Mouse (Mus musculus) hindbrain, embryonic 14.5 days (tissue): ENCODE results near the gene Plcb4. TPM values are rescaled to one million over a fixed set of nuclear protein-coding genes. Genes with fewer than 3 reads are reported as not detected.
"Not testable (repeated sequence)": the region's sequence is repeated elsewhere in the genome, so short reads cannot be mapped to it uniquely, and the experiment has no call there.

Experiments used
- ATAC-seq: fragments of 200-750 bp; cut with Nextera tagmentation; 2 replicates; pipeline ENCODE4 v1.8.0; 2017; ENCODE audit warnings: moderate number of reproducible peaks, mild to moderate bottlenecking, moderate TSS enrichment, moderate library complexity; ENCODE audit not compliant: low FRiP score
- DNase-seq: peaks from one replicate; pipeline ENCODE4 v3.0.0-alpha.2; 2015; ENCODE audit warnings: low spot score
- H3K27ac ChIP-seq: fragments of 300-500 bp; sonication (generic); 2 replicates; pipeline ENCODE4 v1.5.1; 2014; ENCODE audit warnings: mild to moderate bottlenecking, moderate library complexity
- H3K27me3 ChIP-seq: fragments of 300-500 bp; sonication (generic); 2 replicates; pipeline ENCODE4 v1.6.1; 2014; ENCODE audit warnings: mild to moderate bottlenecking, low read length, mixed read lengths; ENCODE audit not compliant: control insufficient read depth, insufficient read depth
- H3K36me3 ChIP-seq: fragments of 300-500 bp; sonication (generic); replicated peaks from 2 replicates; pipeline ENCODE4 v1.6.1; 2014; ENCODE audit not compliant: control insufficient read depth, insufficient read depth
- H3K4me1 ChIP-seq: fragments of 300-500 bp; sonication (generic); replicated peaks from 2 replicates; pipeline ENCODE4 v1.6.1; 2014; ENCODE audit warnings: antibody characterized with exemption, low read length, mixed read lengths; ENCODE audit not compliant: control insufficient read depth, insufficient read depth
- H3K4me2 ChIP-seq: fragments of 300-500 bp; sonication (generic); replicated peaks from 2 replicates; pipeline ENCODE4 v1.6.1; 2014; ENCODE audit warnings: mild to moderate bottlenecking, moderate library complexity
- H3K4me3 ChIP-seq: fragments of 300-500 bp; sonication (generic); replicated peaks from 2 replicates; pipeline ENCODE4 v1.5.1; 2014; ENCODE audit warnings: mild to moderate bottlenecking, low read length
- H3K9ac ChIP-seq: fragments of 300-500 bp; sonication (generic); 2 replicates; pipeline ENCODE4 v1.6.1; 2014
- H3K9me3 ChIP-seq: fragments of 300-500 bp; sonication (generic); 2 replicates; pipeline ENCODE4 v1.6.1; 2016; ENCODE audit warnings: low read length; ENCODE audit not compliant: control insufficient read depth
- WGBS: fragments of 180-500 bp; shearing (Covaris S2); extraction: QIAGEN DNeasy Blood & Tissue Kit; methylation state at CpG from one replicate; pipeline ENCODE4 v1.1.7; 2014; 5-methylcytosine and 5-hydroxymethylcytosine counted together
- polyA plus RNA-seq: library from polyadenylated mRNA; unstranded; fragments of >200 nt; fragmentation: Nextera tagmentation; extraction: Ambion mirVana; gene quantifications from 2 replicates; pipeline ENCODE4 v1.2.1, GENCODE M21; 2014

The Plcb4 gene
- polyA plus RNA-seq, 1 experiment from 2014 or later, result 46.2 TPM

- not testable (repeated sequence) for H3K36me3 ChIP-seq
Measured at GRCm38 (mm10) chr2:135738022-135738780, 79.4 kb downstream of the Plcb4 start.

GRCm38 (mm10) chr2:135738950-135739349 is 80.1 kb downstream of the Plcb4 start:
- 68% methylated on average over 1 of the region's 1 CpGs for WGBS
- no peaks in the 10 kb centered on the region for H3K27me3 ChIP-seq
- ATAC-seq, result no peak
- no peak overlapping the region for H3K9ac ChIP-seq
- H3K27ac ChIP-seq, result no peak overlapping the region
- peaks cover 17% of the 10 kb centered on the region; the same call in 1 of the 2 replicates for H3K4me1 ChIP-seq
- DNase-seq, result no peak
- no peak overlapping the region for H3K4me2 ChIP-seq
- no peaks in the 10 kb centered on the region for H3K36me3 ChIP-seq
- no peak overlapping the region for H3K4me3 ChIP-seq
- H3K9me3 ChIP-seq, result no peaks in the 10 kb centered on the region

More at GRCm38 (mm10) chr2:135738022-135738780, 79.4 kb downstream of the Plcb4 start:
- not testable (repeated sequence) for DNase-seq, H3K9me3 ChIP-seq, H3K4me2 ChIP-seq, H3K4me3 ChIP-seq, H3K4me1 ChIP-seq, H3K27ac ChIP-seq, ATAC-seq, H3K9ac ChIP-seq, H3K27me3 ChIP-seq
- 78% methylated on average over 7 of the region's 7 CpGs for WGBS

- ATAC-seq, result peak; percentile 72
- Histone ChIP-seq H3K4me3 (no peak overlapping the region), H3K4me1 (peaks cover 18% of the 10 kb centered on the region; the same call in 1 of the 2 replicates), H3K27me3 (no peaks in the 10 kb centered on the region), H3K9me3 (no peaks in the 10 kb centered on the region), H3K27ac (peak overlapping the region; percentile 73), H3K9ac (no peak overlapping the region), H3K4me2 (0 out of 2 replicates have a peak overlapping the region, but pooled peaks have one; percentile 15), H3K36me3 (no peaks in the 10 kb centered on the region)
- WGBS, result 35% methylated on average over 10 of the region's 10 CpGs
- DNase-seq, result peak; percentile 68
Measured at GRCm38 (mm10) chr2:135742954-135743700, 84.3 kb downstream of the Plcb4 start.

- no peaks in the 10 kb centered on the region for H3K36me3 ChIP-seq
- 64% methylated on average over 8 of the region's 8 CpGs for WGBS
- no peaks in the 10 kb centered on the region for H3K27me3 ChIP-seq
- ATAC-seq, result no peak
- no peak overlapping the region for H3K27ac ChIP-seq
- no peak for DNase-seq
- no peak overlapping the region for H3K4me2 ChIP-seq
- H3K9me3 ChIP-seq, result no peaks in the 10 kb centered on the region
- no peak overlapping the region for H3K9ac ChIP-seq
- peaks cover 18% of the 10 kb centered on the region; the same call in 1 of the 2 replicates for H3K4me1 ChIP-seq
- H3K4me3 ChIP-seq, result no peak overlapping the region
Measured at GRCm38 (mm10) chr2:135744711-135745110, 85.9 kb downstream of the Plcb4 start.

GRCm38 (mm10) chr2:135745126-135745525 is 86.3 kb downstream of the Plcb4 start:
- Histone ChIP-seq H3K9me3 (no peaks in the 10 kb centered on the region), H3K27me3 (no peaks in the 10 kb centered on the region), H3K36me3 (no peaks in the 10 kb centered on the region), H3K9ac (no peak overlapping the region), H3K4me1 (peaks cover 18% of the 10 kb centered on the region; the same call in 1 of the 2 replicates), H3K4me3 (no peak overlapping the region), H3K4me2 (no peak overlapping the region), H3K27ac (no peak overlapping the region)
- 68% methylated on average over 7 of the region's 7 CpGs for WGBS
- DNase-seq (no peak), ATAC-seq (no peak)

GRCm38 (mm10) chr2:135748441-135748840 is 89.6 kb downstream of the Plcb4 start:
- H3K4me3 ChIP-seq, result no peak overlapping the region
- 91% methylated on average over 5 of the region's 5 CpGs for WGBS

GRCm38 (mm10) chr2:135749606-135750005 is 90.8 kb downstream of the Plcb4 start:
- Histone ChIP-seq H3K4me2 (no peak overlapping the region), H3K36me3 (no peaks in the 10 kb centered on the region), H3K27me3 (no peaks in the 10 kb centered on the region), H3K4me1 (no peaks in the 10 kb centered on the region; the same call in 1 of the 2 replicates), H3K9me3 (no peaks in the 10 kb centered on the region), H3K9ac (no peak overlapping the region), H3K4me3 (no peak overlapping the region), H3K27ac (no peak overlapping the region)
- DNase-seq (no peak), ATAC-seq (no peak)
- 69% methylated on average over 15 of the region's 15 CpGs for WGBS

More at GRCm38 (mm10) chr2:135748441-135748840, 89.6 kb downstream of the Plcb4 start:
- no peak overlapping the region for H3K4me2 ChIP-seq
- no peak overlapping the region for H3K27ac ChIP-seq
- peaks cover 6% of the 10 kb centered on the region; the same call in 1 of the 2 replicates for H3K4me1 ChIP-seq
- no peaks in the 10 kb centered on the region for H3K36me3 ChIP-seq
- no peak overlapping the region for H3K9ac ChIP-seq
- DNase-seq (no peak), ATAC-seq (no peak)
- H3K27me3 ChIP-seq, result no peaks in the 10 kb centered on the region
- H3K9me3 ChIP-seq, result no peaks in the 10 kb centered on the region

GRCm38 (mm10) chr2:135750748-135751147 is 91.9 kb downstream of the Plcb4 start:
- Histone ChIP-seq H3K27ac (no peak overlapping the region), H3K4me3 (no peak overlapping the region), H3K4me1 (no peaks in the 10 kb centered on the region; the same call in 1 of the 2 replicates), H3K36me3 (no peaks in the 10 kb centered on the region), H3K4me2 (no peak overlapping the region), H3K9me3 (no peaks in the 10 kb centered on the region), H3K27me3 (no peaks in the 10 kb centered on the region), H3K9ac (no peak overlapping the region)
- 81% methylated on average over 5 of the region's 5 CpGs for WGBS
- ATAC-seq (no peak), DNase-seq (no peak)

GRCm38 (mm10) chr2:135755792-135756191 is 97.0 kb downstream of the Plcb4 start:
- no peak overlapping the region for H3K4me2 ChIP-seq
- no peaks in the 10 kb centered on the region for H3K9me3 ChIP-seq
- no peak overlapping the region for H3K9ac ChIP-seq
- H3K4me1 ChIP-seq, result no peaks in the 10 kb centered on the region
- no peak for DNase-seq
- no peak overlapping the region for H3K4me3 ChIP-seq
- ATAC-seq, result no peak
- H3K36me3 ChIP-seq, result no peaks in the 10 kb centered on the region
- no peak overlapping the region for H3K27ac ChIP-seq
- 96% methylated on average over 5 of the region's 5 CpGs for WGBS
- no peaks in the 10 kb centered on the region for H3K27me3 ChIP-seq
